Mouse (Mus musculus) regulatory T cell (primary cell): Measurements from ENCODE around the gene Fbxl15.

Source experiments
- in situ Hi-C: fragments of 300-600 bp; cut with MboI, MseI; formaldehyde crosslinking; loops from one replicate; pipeline ENCODE4 v1.15.1; 2025; ENCODE audit warnings: high pct_unique_total_duplicates

Gene Fbxl15

DNA sequence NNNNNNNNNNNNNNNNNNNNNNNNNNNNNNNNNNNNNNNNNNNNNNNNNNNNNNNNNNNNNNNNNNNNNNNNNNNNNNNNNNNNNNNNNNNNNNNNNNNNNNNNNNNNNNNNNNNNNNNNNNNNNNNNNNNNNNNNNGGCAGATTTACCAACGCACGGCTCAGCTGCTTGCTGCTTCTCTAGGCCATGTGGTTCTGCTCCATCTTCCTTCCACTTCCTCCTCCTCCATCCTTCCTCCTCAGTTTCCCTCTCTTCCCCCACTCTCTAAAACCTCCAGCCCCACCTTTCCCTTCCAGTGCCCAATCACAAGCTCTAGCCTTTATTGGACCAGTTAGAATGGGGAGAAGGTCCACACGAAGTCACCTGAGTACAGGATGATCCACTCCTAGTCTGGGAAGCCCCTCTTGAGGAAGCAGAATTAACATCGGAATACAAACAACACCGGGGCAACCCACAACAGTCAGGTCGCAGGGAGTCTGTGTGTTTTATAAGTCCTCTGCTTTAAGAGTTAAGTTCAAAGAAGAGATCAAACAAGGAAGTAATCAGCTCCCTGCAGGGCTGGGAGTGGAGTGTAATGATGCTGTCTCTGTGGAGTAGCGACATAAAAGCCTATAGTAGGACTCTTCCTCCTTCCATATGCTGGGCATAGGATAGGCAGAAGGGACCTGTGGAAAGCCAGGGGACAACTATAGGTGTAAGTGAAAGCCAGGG lies 16.9 kb downstream of the Fbxl15 start:
- in situ Hi-C loops, result loop anchor here (10.0 kb wide), 1 partner anchor 210 kb away; the partner anchor contains the start of gene Elovl3

DNA sequence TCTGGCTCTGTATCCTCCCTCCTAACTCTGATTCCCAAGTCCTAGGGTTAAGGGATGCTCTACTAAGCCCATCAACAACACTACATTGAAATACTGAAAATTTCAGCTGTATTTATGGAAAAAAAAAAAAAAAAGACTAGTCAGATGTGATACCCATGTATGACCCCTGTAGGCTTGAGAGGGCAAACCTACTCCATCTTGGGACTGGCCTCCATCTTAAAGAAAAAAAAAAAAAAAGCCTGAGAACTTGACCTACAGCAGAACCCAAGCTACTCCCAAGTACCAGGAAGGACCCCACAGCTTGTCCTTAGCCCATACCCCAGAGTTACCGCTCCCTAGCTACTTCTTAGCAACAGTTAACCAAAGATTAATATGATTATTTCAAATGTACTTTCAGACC lies 19.2 kb downstream of the Fbxl15 start:
- in situ Hi-C loops, result loop anchor here (10.0 kb wide), 1 partner anchor 212 kb away; the partner anchor contains the start of gene Elovl3

DNA sequence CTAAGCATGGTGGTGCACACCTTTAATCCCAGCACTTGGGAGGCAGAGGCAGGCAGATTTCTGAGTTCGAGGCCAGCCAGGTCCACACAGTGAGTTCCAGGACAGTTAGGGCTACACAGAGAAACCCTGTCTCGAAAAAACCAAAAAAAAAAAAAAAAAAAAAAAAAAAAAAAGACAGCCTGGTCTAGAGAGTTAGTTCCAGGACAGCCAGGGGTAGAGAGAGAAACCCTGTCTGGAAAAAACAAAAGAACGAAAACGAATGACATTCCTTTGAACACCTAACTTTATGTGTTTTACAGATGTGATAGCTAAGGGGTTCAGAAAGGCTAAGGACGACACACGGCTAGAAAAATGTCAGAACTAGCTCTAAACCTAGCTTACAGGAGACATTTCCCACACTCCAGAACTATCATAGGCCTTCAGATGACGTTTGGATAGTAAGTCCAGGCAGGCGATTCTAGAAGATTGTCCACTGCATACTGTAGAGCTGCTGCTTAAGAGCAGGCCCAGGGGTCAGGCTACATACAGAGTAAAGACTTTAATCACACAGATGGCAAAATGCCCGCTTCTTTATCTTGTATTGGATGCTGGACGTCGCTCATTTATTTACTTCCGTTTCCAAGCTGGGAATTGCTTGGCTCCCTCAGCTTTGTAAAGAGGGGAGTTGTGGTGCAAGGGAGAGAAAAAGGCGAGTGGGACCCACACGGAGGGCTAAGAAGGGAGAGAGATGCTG lies 20.1 kb downstream of the Fbxl15 start:
- in situ Hi-C loops, result loop anchor here (10.0 kb wide), 1 partner anchor 213 kb away; the partner anchor contains the start of gene Elovl3

DNA sequence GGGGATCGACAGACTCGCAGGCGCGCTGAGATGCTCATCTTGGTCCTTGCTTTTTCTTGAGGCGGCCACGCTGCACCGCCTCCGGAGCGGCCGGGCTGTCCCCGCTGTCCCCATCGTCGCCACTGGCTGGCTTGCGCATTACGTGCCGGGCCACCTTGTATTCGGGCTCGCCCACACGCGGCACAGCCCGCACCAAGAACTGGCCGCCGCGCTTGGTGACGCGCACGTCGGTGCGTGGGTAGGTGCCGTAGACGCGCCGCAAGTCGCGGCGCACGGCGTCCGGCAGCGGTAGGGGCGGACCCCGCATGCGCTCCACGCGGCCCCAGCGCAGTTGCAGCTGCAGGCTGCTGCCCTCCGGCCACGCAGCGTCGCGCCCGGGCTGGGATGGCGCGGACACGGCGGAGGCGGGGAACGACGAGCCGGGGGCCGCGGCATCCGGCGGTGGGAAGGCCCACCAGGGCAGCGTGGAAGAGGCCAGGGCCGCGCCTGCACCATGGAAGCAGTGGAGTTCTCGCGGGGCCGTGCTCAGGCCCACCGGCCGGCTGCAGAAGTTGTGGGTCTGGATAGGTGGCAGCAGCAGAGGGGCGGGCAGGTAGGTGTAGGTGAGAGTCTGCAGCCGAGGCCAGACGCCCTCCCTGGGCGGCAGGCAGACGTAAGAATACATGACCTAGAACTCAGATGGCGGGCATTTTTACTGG lies 20.9 kb downstream of the Fbxl15 start:
- in situ Hi-C loops, result loop anchor here (10.0 kb wide), 1 partner anchor 214 kb away; the partner anchor contains the start of gene Elovl3

GRCm38 (mm10) chr19:46349550-46349949 lies 21.6 kb downstream of the Fbxl15 start:
- in situ Hi-C loops, result loop anchor here (10.0 kb wide), 1 partner anchor 215 kb away; the partner anchor contains the start of gene Elovl3

DNA sequence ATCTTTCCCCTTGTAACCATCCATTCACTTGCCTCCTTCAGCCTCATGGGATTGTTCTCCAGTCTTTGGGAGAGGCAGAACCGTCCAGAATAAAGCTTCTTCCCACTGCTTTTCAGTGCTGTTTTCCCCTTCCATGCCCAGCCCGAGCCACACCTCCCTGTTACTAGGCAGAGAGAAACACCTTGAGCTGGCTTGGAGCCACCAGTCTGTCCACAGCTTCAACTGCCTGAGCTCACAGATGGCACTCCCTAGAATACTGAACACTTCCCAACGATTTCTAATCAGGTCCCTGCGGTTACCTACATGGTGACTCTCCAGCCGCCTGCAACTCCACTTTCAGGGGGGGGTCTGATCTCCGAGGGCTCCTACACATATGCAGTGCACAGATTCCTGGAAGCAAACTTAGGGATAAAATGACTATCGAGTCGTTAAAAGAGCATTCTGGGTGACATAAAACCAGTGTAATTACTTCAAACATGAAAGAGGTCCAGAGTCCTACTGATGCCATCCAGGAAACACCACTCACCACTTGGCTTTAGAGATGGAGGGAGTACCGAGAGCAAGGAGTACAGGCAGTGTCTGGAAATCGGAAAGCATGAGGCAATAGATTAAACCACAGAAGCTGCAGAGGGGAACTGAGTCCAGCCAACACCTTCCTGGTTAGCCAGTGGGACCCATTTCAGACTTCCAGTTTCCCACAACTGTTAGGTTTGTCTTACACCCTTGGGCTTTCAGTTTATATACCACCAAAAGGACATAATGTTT lies 22.4 kb downstream of the Fbxl15 start, which contains the start of gene 2310034G01Rik:
Gene 2310034G01Rik, minus strand, starts transcription at position 135 of the 765 bp plus-strand sequence.
- in situ Hi-C loops, result no loop called here

GRCm38 (mm10) chr19:46356701-46357138 lies 28.7 kb downstream of the Fbxl15 start:
- in situ Hi-C loops, result no loop called here

- in situ Hi-C loops, result no loop called here
Observed at GRCm38 (mm10) chr19:46357344-46358280, 29.6 kb downstream of the Fbxl15 start.

DNA sequence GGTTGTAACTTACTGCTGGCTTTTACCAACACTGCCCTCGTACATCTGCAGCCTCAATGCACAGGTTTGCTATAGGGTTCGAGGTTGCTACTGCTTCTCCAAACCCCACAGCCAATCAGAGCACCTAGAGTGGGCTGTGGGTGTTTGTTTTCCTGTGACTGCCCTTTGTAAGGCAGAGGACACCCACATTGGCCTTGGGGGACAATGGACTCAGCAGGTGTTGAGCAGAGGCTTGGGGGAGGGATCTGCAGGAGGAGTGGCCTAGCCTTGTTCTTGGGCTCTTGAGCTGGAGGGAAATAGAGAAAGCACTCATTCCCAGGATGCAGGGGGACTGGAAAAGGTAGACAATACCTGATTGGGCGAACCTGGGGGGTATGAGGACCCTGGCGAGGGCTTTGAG lies 30.4 kb downstream of the Fbxl15 start:
- in situ Hi-C loops, result no loop called here

DNA sequence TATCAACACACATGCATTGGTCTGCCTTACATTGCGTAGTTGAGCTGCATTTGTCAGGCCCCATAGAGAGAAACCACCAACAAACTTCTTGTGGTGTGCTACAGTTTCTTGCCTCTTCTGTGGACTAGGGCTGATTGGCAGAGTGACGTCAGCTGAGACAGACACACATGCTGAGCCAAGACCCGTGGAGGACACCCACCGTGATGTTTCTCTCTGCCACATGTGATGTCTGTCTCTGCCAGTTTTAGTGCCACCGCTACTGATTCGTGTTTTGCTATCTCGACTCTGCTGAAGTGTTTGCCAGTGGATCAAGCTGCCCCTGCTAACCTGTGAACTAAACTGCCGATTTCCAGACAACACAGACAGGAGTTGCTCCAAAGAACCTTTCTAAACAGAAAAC lies 34.1 kb downstream of the Fbxl15 start:
- in situ Hi-C loops, result no loop called here

- in situ Hi-C loops, result no loop called here
Observed at GRCm38 (mm10) chr19:46363294-46364009, 35.5 kb downstream of the Fbxl15 start.

- in situ Hi-C loops, result no loop called here
Observed at GRCm38 (mm10) chr19:46367798-46368590, 40.0 kb downstream of the Fbxl15 start.

GRCm38 (mm10) chr19:46369204-46369603 lies 41.2 kb downstream of the Fbxl15 start:
- in situ Hi-C loops, result no loop called here

DNA sequence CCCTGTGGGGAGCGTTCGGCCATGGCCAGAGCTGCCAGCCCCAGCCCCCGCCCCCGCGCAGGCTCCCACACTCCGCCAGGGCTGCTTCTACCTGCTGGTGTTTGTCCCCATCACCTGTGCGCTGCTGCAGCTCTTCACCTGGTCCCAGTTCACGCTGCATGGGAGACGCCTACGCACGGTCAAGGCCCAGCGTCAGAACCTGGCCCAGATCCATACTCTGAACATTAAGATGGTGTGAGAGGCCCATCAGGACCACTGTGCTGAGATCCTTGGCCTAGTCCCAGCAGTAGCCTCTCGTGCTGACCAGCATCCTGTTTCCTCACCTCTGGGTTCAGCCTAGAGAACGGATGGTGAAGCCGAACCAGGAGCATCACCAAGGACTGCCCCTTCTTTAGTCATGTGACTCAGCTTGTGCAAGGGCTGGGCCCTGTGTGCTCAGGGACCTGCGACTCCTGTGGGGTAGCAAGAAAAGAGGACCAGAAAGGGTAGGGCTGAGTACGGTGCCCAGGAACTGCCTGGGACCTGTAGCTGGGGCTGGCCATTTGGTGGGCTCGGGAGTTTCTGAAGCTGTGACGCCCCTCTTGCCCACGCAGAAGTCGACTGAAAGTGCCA lies 46.6 kb downstream of the Fbxl15 start:
- in situ Hi-C loops, result no loop called here

DNA sequence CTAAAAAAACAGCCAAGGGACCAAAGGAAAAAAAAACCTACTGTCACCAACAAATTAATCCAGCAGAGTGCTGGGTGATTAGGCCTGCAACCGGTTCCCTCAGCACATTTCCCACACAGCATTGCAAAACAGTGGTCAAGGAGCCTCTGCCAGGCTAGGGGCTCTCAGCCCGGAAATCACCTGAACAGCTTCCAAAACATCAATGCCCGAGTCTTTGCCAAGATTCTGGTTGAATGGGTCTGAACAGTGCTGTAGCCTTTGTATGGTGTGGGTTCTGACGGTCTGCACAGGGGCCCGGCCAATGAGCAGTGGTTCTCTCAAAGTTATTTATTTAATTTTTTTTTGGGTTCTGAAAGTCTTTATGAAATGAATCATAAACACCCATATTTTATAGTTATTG lies 47.5 kb downstream of the Fbxl15 start:
- in situ Hi-C loops, result no loop called here

- in situ Hi-C loops, result no loop called here
Observed at GRCm38 (mm10) chr19:46375891-46376290, 47.9 kb downstream of the Fbxl15 start.
